Mouse (Mus musculus): ENCODE data around the gene Rtl3. TPM values are rescaled to one million over a fixed set of nuclear protein-coding genes. Genes with fewer than 3 reads are reported as not detected.

Rtl3 gene
- 1.3 TPM for polyA plus RNA-seq (2014; fragmentation: Illumina TruSeq; extraction: RNeasy Lipid Tissue Mini Kit (QIAGEN cat#74804); ENCODE audit: low read depth, low replicate concordance)

GRCm38 (mm10) chrX:106840409-106840808, at the start of gene Rtl3:
Gene Rtl3, minus strand, starts transcription at chrX:106840644.

Other genes with a start within 250 kb of the Rtl3 start
- gene Cysltr1, start 237.0 kb downstream of the Rtl3 start, polyA plus RNA-seq (2014; fragmentation: Illumina TruSeq; extraction: RNeasy Lipid Tissue Mini Kit (QIAGEN cat#74804); ENCODE audit: low read depth, low replicate concordance), result 1.8 TPM
- 1.0 TPM for gene Lpar4, start 80.0 kb upstream of the Rtl3 start, polyA plus RNA-seq (2014; fragmentation: Illumina TruSeq; extraction: RNeasy Lipid Tissue Mini Kit (QIAGEN cat#74804); ENCODE audit: low read depth, low replicate concordance)
- gene P2ry10, start 247.8 kb upstream of the Rtl3 start, polyA plus RNA-seq (2014; fragmentation: Illumina TruSeq; extraction: RNeasy Lipid Tissue Mini Kit (QIAGEN cat#74804); ENCODE audit: low read depth, low replicate concordance), result not detected